Mouse (Mus musculus) liver, embryonic 15.5 days (tissue): ENCODE measurements at regions not wholly inside any gene's neighbourhood (a gene's known extent, or its start where the extent isn't known, plus 50 kb on each side); places are given as distances from the start of the nearest gene placed in this dataset.

Experiments used
- ATAC-seq: fragments of 200-750 bp; cut with Nextera tagmentation; 2 replicates; pipeline ENCODE4 v1.8.0; 2017; ENCODE audit warnings: moderate number of reproducible peaks, mild to moderate bottlenecking, moderate library complexity; ENCODE audit not compliant: insufficient read depth
- H3K27ac ChIP-seq: fragments of 300-500 bp; sonication (generic); replicated peaks from 2 replicates; pipeline ENCODE4 v1.5.1; 2015; ENCODE audit warnings: mild to moderate bottlenecking, inconsistent platforms
- H3K27me3 ChIP-seq: fragments of 300-500 bp; sonication (generic); 2 replicates; pipeline ENCODE4 v1.6.1; 2015; ENCODE audit warnings: mild to moderate bottlenecking, inconsistent platforms
- H3K36me3 ChIP-seq: fragments of 300-500 bp; sonication (generic); replicated peaks from 2 replicates; pipeline ENCODE4 v1.6.1; 2015; ENCODE audit warnings: moderate library complexity, mild to moderate bottlenecking, inconsistent platforms
- H3K4me1 ChIP-seq: fragments of 300-500 bp; sonication (generic); replicated peaks from 2 replicates; pipeline ENCODE4 v1.6.1; 2015; ENCODE audit warnings: inconsistent platforms
- H3K4me2 ChIP-seq: fragments of 300-500 bp; sonication (generic); 2 replicates; pipeline ENCODE4 v1.6.1; 2015; ENCODE audit warnings: moderate library complexity, mild to moderate bottlenecking, inconsistent platforms
- H3K4me3 ChIP-seq: fragments of 300-500 bp; sonication (generic); replicated peaks from 2 replicates; pipeline ENCODE4 v1.5.1; 2015; ENCODE audit warnings: mild to moderate bottlenecking, inconsistent platforms
- H3K9ac ChIP-seq: fragments of 300-500 bp; sonication (generic); 2 replicates; pipeline ENCODE4 v1.6.1; 2015; ENCODE audit warnings: moderate library complexity, mild to moderate bottlenecking, inconsistent platforms
- H3K9me3 ChIP-seq: fragments of 300-500 bp; sonication (generic); replicated peaks from 2 replicates; pipeline ENCODE4 v1.6.1; 2016; ENCODE audit warnings: inconsistent platforms
- WGBS: fragments of 180-500 bp; shearing (Covaris S2); methylation state at CpG from one replicate; pipeline ENCODE4 v1.1.7; 2015; ENCODE audit warnings: mixed read lengths; ENCODE audit not compliant: insufficient replicate concordance; 5-methylcytosine and 5-hydroxymethylcytosine counted together

DNA sequence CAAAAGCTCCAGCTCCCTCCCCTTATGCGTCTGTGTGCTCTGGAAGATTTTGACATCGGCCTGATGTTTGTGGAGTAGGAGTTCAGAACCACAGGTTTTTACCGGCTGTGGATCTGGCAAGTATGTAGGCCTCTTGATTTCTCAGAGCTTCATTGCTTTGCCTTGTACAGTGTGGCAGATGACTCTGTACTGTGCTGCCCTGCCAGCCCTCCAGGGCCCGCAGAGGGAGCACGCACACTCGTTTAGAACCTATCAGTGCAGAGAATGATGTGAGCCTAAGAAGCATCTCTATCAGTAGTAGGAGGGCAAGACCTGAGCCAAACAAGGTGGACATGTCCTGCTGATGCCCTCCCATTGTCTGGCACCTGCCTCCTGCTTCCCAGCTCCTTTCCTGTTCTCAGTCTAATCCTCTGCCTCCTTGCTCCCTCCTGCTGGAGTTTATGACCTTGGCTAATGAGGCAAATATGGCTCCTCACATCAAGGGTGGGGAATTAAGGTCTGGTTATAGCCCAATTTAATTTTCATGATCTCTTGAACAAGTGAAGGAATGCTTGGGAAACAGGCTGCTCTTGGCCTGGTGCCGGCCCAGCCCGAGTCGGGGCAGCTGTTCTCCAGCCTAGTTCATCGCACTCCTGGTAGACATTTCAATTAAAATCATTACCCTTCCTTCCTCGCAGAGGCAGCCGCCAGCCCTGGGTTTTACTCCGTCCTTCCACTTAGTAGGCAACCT is 344.5 kb downstream of the Tmem38b start:
- Histone ChIP-seq H3K27me3 (no peaks in the 10 kb centered on the region), H3K9me3 (no peaks in the 10 kb centered on the region), H3K36me3 (no peaks in the 10 kb centered on the region), H3K4me1 (no peaks in the 10 kb centered on the region), H3K4me3 (no peak overlapping the region), H3K9ac (no peak overlapping the region), H3K27ac (no peak overlapping the region), H3K4me2 (no peak overlapping the region)
- ATAC-seq: no peak
- 71% methylated on average over 13 of the region's 13 CpGs for WGBS

DNA sequence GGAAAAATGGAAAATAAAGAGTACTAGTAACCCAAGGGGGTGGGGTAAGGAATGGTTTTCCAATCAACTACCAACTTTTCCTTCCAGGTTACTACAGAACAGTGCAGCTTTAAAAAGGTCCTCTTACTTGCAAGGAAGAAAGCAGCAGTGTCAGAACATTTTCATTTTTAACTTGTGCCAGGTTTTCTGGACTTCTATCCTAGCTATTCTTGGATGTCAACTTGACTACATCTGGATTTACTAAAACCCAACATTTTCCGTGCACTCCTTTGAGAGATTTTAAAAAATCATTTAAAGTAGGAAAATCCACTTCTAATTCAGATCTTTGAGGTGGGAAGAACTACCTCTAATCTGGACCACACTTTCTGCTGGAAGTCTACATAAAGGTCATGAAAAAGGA is 358.4 kb downstream of the Tmem38b start:
- H3K9ac ChIP-seq: no peak overlapping the region
- H3K27ac ChIP-seq: no peak overlapping the region
- H3K4me2 ChIP-seq: no peak overlapping the region
- H3K9me3 ChIP-seq: no peaks in the 10 kb centered on the region
- H3K36me3 ChIP-seq: no peaks in the 10 kb centered on the region
- 51% methylated on average over 1 of the region's 1 CpGs for WGBS
- no peaks in the 10 kb centered on the region for H3K27me3 ChIP-seq
- no peaks in the 10 kb centered on the region for H3K4me1 ChIP-seq
- no peak overlapping the region for H3K4me3 ChIP-seq
- ATAC-seq: no peak

DNA sequence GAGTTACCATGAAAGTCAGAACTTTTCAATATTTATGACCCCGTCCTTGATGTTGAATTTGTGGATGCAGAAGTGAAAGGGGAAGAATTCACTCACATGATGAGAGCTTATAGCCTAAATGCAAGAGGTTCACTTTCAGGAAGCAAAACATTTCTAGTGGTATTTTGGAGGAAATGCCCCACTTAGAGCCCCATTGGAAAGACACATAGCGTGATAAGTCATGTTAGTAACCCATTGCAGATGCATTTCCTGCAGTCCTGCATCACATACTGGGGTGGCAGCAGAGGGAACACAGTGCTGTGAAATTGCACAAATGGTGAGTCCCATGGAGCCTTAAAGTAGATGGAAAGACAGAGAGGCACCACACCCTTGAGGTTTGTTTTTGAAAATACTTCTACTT is 369.9 kb downstream of the Tmem38b start:
- no peak overlapping the region for H3K27ac ChIP-seq
- H3K9me3 ChIP-seq: no peaks in the 10 kb centered on the region
- H3K4me3 ChIP-seq: no peak overlapping the region
- WGBS: 34% methylated on average over 2 of the region's 2 CpGs
- no peaks in the 10 kb centered on the region for H3K36me3 ChIP-seq
- no peak overlapping the region for H3K4me2 ChIP-seq
- no peaks in the 10 kb centered on the region for H3K4me1 ChIP-seq
- ATAC-seq: no peak
- H3K9ac ChIP-seq: no peak overlapping the region
- H3K27me3 ChIP-seq: no peaks in the 10 kb centered on the region

DNA sequence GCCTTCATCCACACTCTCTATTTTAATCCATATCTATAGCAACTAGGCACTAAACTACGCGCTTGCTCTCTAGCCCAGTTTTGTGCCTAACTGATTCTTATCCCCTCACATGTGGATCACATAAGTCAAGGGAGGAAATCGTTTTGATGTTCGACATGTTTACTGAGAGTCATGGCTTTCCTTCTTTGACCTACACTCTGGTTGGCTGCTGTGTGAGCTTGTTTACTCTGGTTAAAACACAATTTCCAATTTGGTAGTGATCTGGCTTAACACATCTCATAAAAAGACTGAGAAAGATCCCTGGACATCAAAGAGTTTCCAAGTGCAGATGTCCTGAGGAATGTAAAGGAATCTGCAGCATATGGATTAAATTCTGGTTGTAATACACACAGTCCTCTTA is 376.6 kb downstream of the Tmem38b start:
- no peak overlapping the region for H3K4me3 ChIP-seq
- H3K9me3 ChIP-seq: no peaks in the 10 kb centered on the region
- no peaks in the 10 kb centered on the region for H3K27me3 ChIP-seq
- no peak overlapping the region for H3K9ac ChIP-seq
- H3K4me2 ChIP-seq: no peak overlapping the region
- H3K27ac ChIP-seq: no peak overlapping the region
- WGBS: 65% methylated on average over 4 of the region's 4 CpGs
- no peaks in the 10 kb centered on the region for H3K36me3 ChIP-seq
- ATAC-seq: no peak
- no peaks in the 10 kb centered on the region for H3K4me1 ChIP-seq

DNA sequence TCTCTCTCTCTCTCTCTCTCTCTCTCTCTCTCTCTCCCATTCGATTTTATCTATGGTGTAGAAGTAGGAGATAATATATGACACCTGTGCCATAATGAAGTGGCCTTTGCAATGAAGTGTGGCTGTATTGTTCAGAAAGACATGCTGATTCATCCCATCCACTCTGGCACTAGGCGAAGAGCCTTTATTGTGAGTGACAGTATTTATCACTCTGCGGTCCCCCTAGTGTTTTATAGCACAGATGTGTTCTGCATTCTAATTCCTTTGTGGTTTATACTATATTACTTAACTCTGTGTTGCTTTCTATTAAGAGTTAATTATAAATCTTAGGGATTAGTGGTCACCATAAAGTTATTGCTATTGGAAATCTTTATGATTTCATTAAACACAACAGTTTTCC is 398.7 kb downstream of the Tmem38b start:
- WGBS: 51% methylated on average over 3 of the region's 3 CpGs
- H3K4me2 ChIP-seq: no peak overlapping the region
- no peak overlapping the region for H3K27ac ChIP-seq
- H3K9me3 ChIP-seq: no peaks in the 10 kb centered on the region
- no peaks in the 10 kb centered on the region for H3K4me1 ChIP-seq
- no peak overlapping the region for H3K4me3 ChIP-seq
- no peak for ATAC-seq
- H3K27me3 ChIP-seq: no peaks in the 10 kb centered on the region
- H3K36me3 ChIP-seq: no peaks in the 10 kb centered on the region
- no peak overlapping the region for H3K9ac ChIP-seq
